Mouse (Mus musculus): ENCODE data around the gene Crybb2. TPM values are rescaled to one million over a fixed set of nuclear protein-coding genes. Genes with fewer than 3 reads are reported as not detected.

Gene Crybb2
- polyA plus RNA-seq, 1 experiment from 2014 or later: not detected

GRCm38 (mm10) chr5:113050581-113051185 lies 19.2 kb downstream of the Crybb2 start:
- DNase-seq (ENCODE audit: low spot score) (no peak), ATAC-seq (ENCODE audit: insufficient read depth, low FRiP score, low TSS enrichment) (no peak)
- WGBS: 65% methylated on average over 7 of the region's 7 CpGs
- H3K27me3 ChIP-seq (ENCODE audit: control insufficient read depth, insufficient read depth, low read length): no peaks in the 10 kb centered on the region
- H3K36me3 ChIP-seq (ENCODE audit: control insufficient read depth, insufficient read depth, low read length): no peaks in the 10 kb centered on the region
- no peaks in the 10 kb centered on the region for H3K4me1 ChIP-seq (ENCODE audit: control insufficient read depth, insufficient read depth, low read length)
- H3K9me3 ChIP-seq (ENCODE audit: control insufficient read depth, low read length): no peaks in the 10 kb centered on the region
- no peak overlapping the region for H3K27ac ChIP-seq (ENCODE audit: low read depth, low read length)
- no peak overlapping the region for H3K4me2 ChIP-seq (ENCODE audit: low read depth)
- H3K4me3 ChIP-seq (ENCODE audit: low read depth, low read length): no peak overlapping the region
- H3K9ac ChIP-seq (ENCODE audit: low read length): no peak overlapping the region

GRCm38 (mm10) chr5:113049876-113050275 lies 20.0 kb downstream of the Crybb2 start:
- H3K27ac ChIP-seq (ENCODE audit: low read depth, low read length): no peak overlapping the region
- H3K4me3 ChIP-seq (ENCODE audit: low read depth, low read length): no peak overlapping the region

GRCm38 (mm10) chr5:113045511-113046273 lies 24.2 kb downstream of the Crybb2 start:
- DNase-seq (ENCODE audit: low spot score) (no peak), ATAC-seq (ENCODE audit: insufficient read depth, low FRiP score, low TSS enrichment) (no peak)
- Histone ChIP-seq H3K27ac (ENCODE audit: low read depth, low read length) (no peak overlapping the region), H3K9me3 (ENCODE audit: control insufficient read depth, low read length) (no peaks in the 10 kb centered on the region), H3K4me1 (ENCODE audit: control insufficient read depth, insufficient read depth, low read length) (peaks cover 5% of the 10 kb centered on the region), H3K36me3 (ENCODE audit: control insufficient read depth, insufficient read depth, low read length) (no peaks in the 10 kb centered on the region), H3K27me3 (ENCODE audit: control insufficient read depth, insufficient read depth, low read length) (no peaks in the 10 kb centered on the region), H3K9ac (ENCODE audit: low read length) (no peak overlapping the region), H3K4me2 (ENCODE audit: low read depth) (no peak overlapping the region), H3K4me3 (ENCODE audit: low read depth, low read length) (no peak overlapping the region)
- WGBS: 84% methylated on average over 10 of the region's 10 CpGs

More at GRCm38 (mm10) chr5:113049876-113050275, 20.0 kb downstream of the Crybb2 start:
- ATAC-seq (ENCODE audit: insufficient read depth, low FRiP score, low TSS enrichment) (no peak), DNase-seq (ENCODE audit: low spot score) (no peak)
- Histone ChIP-seq H3K9me3 (ENCODE audit: control insufficient read depth, low read length) (no peaks in the 10 kb centered on the region), H3K27me3 (ENCODE audit: control insufficient read depth, insufficient read depth, low read length) (no peaks in the 10 kb centered on the region), H3K9ac (ENCODE audit: low read length) (no peak overlapping the region), H3K36me3 (ENCODE audit: control insufficient read depth, insufficient read depth, low read length) (no peaks in the 10 kb centered on the region), H3K4me2 (ENCODE audit: low read depth) (no peak overlapping the region), H3K4me1 (ENCODE audit: control insufficient read depth, insufficient read depth, low read length) (no peaks in the 10 kb centered on the region)

GRCm38 (mm10) chr5:113043531-113043930 lies 26.4 kb downstream of the Crybb2 start:
- no peak for ATAC-seq (ENCODE audit: insufficient read depth, low FRiP score, low TSS enrichment)
- Histone ChIP-seq H3K9me3 (ENCODE audit: control insufficient read depth, low read length) (no peaks in the 10 kb centered on the region), H3K36me3 (ENCODE audit: control insufficient read depth, insufficient read depth, low read length) (no peaks in the 10 kb centered on the region), H3K9ac (ENCODE audit: low read length) (no peak overlapping the region), H3K4me3 (ENCODE audit: low read depth, low read length) (no peak overlapping the region), H3K4me2 (ENCODE audit: low read depth) (no peak overlapping the region), H3K27me3 (ENCODE audit: control insufficient read depth, insufficient read depth, low read length) (no peaks in the 10 kb centered on the region), H3K4me1 (ENCODE audit: control insufficient read depth, insufficient read depth, low read length) (peaks cover 5% of the 10 kb centered on the region), H3K27ac (ENCODE audit: low read depth, low read length) (no peak overlapping the region)
- no peak for DNase-seq (ENCODE audit: low spot score)
- WGBS: 90% methylated on average over 8 of the region's 8 CpGs

- Histone ChIP-seq H3K4me3 (ENCODE audit: low read depth, low read length) (no peak overlapping the region), H3K4me2 (ENCODE audit: low read depth) (no peak overlapping the region), H3K27ac (ENCODE audit: low read depth, low read length) (peak overlapping the region; percentile 63), H3K27me3 (ENCODE audit: control insufficient read depth, insufficient read depth, low read length) (no peaks in the 10 kb centered on the region), H3K9me3 (ENCODE audit: control insufficient read depth, low read length) (no peaks in the 10 kb centered on the region), H3K9ac (ENCODE audit: low read length) (no peak overlapping the region), H3K36me3 (ENCODE audit: control insufficient read depth, insufficient read depth, low read length) (no peaks in the 10 kb centered on the region), H3K4me1 (ENCODE audit: control insufficient read depth, insufficient read depth, low read length) (peaks cover 5% of the 10 kb centered on the region)
- WGBS: 3% methylated on average over 5 of the region's 5 CpGs
- DNase-seq (ENCODE audit: low spot score): peak; percentile 64
- peak; percentile 94 for ATAC-seq (ENCODE audit: insufficient read depth, low FRiP score, low TSS enrichment)
Measured at GRCm38 (mm10) chr5:113041567-113042071, 28.3 kb downstream of the Crybb2 start.

- H3K36me3 ChIP-seq (ENCODE audit: control insufficient read depth, insufficient read depth, low read length): no peaks in the 10 kb centered on the region
- ATAC-seq (ENCODE audit: insufficient read depth, low FRiP score, low TSS enrichment) (no peak), DNase-seq (ENCODE audit: low spot score) (no peak)
- no peak overlapping the region for H3K9ac ChIP-seq (ENCODE audit: low read length)
- H3K4me2 ChIP-seq (ENCODE audit: low read depth): no peak overlapping the region
- peaks cover 5% of the 10 kb centered on the region for H3K4me1 ChIP-seq (ENCODE audit: control insufficient read depth, insufficient read depth, low read length)
- 86% methylated on average over 6 of the region's 6 CpGs for WGBS
- H3K27me3 ChIP-seq (ENCODE audit: control insufficient read depth, insufficient read depth, low read length): no peaks in the 10 kb centered on the region
- no peaks in the 10 kb centered on the region for H3K9me3 ChIP-seq (ENCODE audit: control insufficient read depth, low read length)
- no peak overlapping the region for H3K27ac ChIP-seq (ENCODE audit: low read depth, low read length)
- H3K4me3 ChIP-seq (ENCODE audit: low read depth, low read length): no peak overlapping the region
Measured at GRCm38 (mm10) chr5:113040776-113041175, 29.1 kb downstream of the Crybb2 start.

- H3K4me3 ChIP-seq (ENCODE audit: low read depth, low read length): no peak overlapping the region
- peaks cover 5% of the 10 kb centered on the region for H3K4me1 ChIP-seq (ENCODE audit: control insufficient read depth, insufficient read depth, low read length)
- H3K4me2 ChIP-seq (ENCODE audit: low read depth): no peak overlapping the region
- H3K9ac ChIP-seq (ENCODE audit: low read length): no peak overlapping the region
- H3K27ac ChIP-seq (ENCODE audit: low read depth, low read length): no peak overlapping the region
- no peaks in the 10 kb centered on the region for H3K36me3 ChIP-seq (ENCODE audit: control insufficient read depth, insufficient read depth, low read length)
- no peak for ATAC-seq (ENCODE audit: insufficient read depth, low FRiP score, low TSS enrichment)
- H3K9me3 ChIP-seq (ENCODE audit: control insufficient read depth, low read length): no peaks in the 10 kb centered on the region
- WGBS: 85% methylated on average over 6 of the region's 6 CpGs
- no peak for DNase-seq (ENCODE audit: low spot score)
- H3K27me3 ChIP-seq (ENCODE audit: control insufficient read depth, insufficient read depth, low read length): no peaks in the 10 kb centered on the region
Measured at GRCm38 (mm10) chr5:113038601-113039000, 31.3 kb downstream of the Crybb2 start.

- no peak overlapping the region for H3K4me3 ChIP-seq (ENCODE audit: low read depth, low read length)
- no peak overlapping the region for H3K9ac ChIP-seq (ENCODE audit: low read length)
- no peak overlapping the region for H3K27ac ChIP-seq (ENCODE audit: low read depth, low read length)
- no peaks in the 10 kb centered on the region for H3K9me3 ChIP-seq (ENCODE audit: control insufficient read depth, low read length)
- DNase-seq (ENCODE audit: low spot score): no peak
- ATAC-seq (ENCODE audit: insufficient read depth, low FRiP score, low TSS enrichment): no peak
- peaks cover 2% of the 10 kb centered on the region; the same call in 1 of the 2 replicates for H3K4me1 ChIP-seq (ENCODE audit: control insufficient read depth, insufficient read depth, low read length)
- WGBS: 61% methylated on average over 10 of the region's 10 CpGs
- H3K4me2 ChIP-seq (ENCODE audit: low read depth): no peak overlapping the region
- H3K36me3 ChIP-seq (ENCODE audit: control insufficient read depth, insufficient read depth, low read length): no peaks in the 10 kb centered on the region
- no peaks in the 10 kb centered on the region for H3K27me3 ChIP-seq (ENCODE audit: control insufficient read depth, insufficient read depth, low read length)
Measured at GRCm38 (mm10) chr5:113035094-113036047, 34.5 kb downstream of the Crybb2 start.
